Mouse (Mus musculus) urinary bladder, postnatal 25 days (tissue): ENCODE data around the gene Agr3.
A peak's percentile ranks its signal among the peaks of the same experiment; 100 is the strongest.

Experiments used
- DNase-seq: peaks from one replicate; pipeline ENCODE4 v3.0.0; 2022; ENCODE audit warnings: low spot score

Agr3 gene

GRCm38 (mm10) chr12:35925402-35925801, at the start of gene Agr3:
Agr3 (plus strand) TSS chr12:35925620.
- DNase-seq = no peak

GRCm38 (mm10) chr12:35884892-35885558, 40.4 kb upstream of the Agr3 start:
- peak; percentile 25 for DNase-seq

GRCm38 (mm10) chr12:35889383-35889782, 36.0 kb upstream of the Agr3 start:
- DNase-seq = no peak

GRCm38 (mm10) chr12:35890756-35891155, 34.7 kb upstream of the Agr3 start:
- DNase-seq = no peak

- DNase-seq = no peak
These were observed 31.0 kb upstream of the Agr3 start for GRCm38 (mm10) chr12:35894304-35894900.

GRCm38 (mm10) chr12:35895875-35896763, 29.3 kb upstream of the Agr3 start:
- DNase-seq = peak; percentile 59

- DNase-seq = no peak
These were observed 28.6 kb upstream of the Agr3 start for GRCm38 (mm10) chr12:35896764-35897282.

GRCm38 (mm10) chr12:35910632-35911031, 14.8 kb upstream of the Agr3 start:
- no peak for DNase-seq

GRCm38 (mm10) chr12:35915813-35916212, 9.6 kb upstream of the Agr3 start:
- DNase-seq = no peak

- DNase-seq = no peak
These were observed 9.0 kb upstream of the Agr3 start for GRCm38 (mm10) chr12:35916467-35916866.

- DNase-seq = no peak
These were observed 7.4 kb upstream of the Agr3 start for GRCm38 (mm10) chr12:35918031-35918430.

GRCm38 (mm10) chr12:35927804-35928203, 2.4 kb downstream of the Agr3 start:
- no peak for DNase-seq

- no peak for DNase-seq
These were observed 7.4 kb downstream of the Agr3 start for GRCm38 (mm10) chr12:35932816-35933215.

GRCm38 (mm10) chr12:35951757-35952156, 26.3 kb downstream of the Agr3 start:
- DNase-seq = no peak

GRCm38 (mm10) chr12:35957235-35957634, 31.8 kb downstream of the Agr3 start:
- no peak for DNase-seq

- no peak for DNase-seq
These were observed 40.8 kb downstream of the Agr3 start for GRCm38 (mm10) chr12:35966098-35966767.

- no peak for DNase-seq
These were observed 41.3 kb downstream of the Agr3 start for GRCm38 (mm10) chr12:35966768-35967141.

- no peak for DNase-seq
These were observed 50.5 kb downstream of the Agr3 start for GRCm38 (mm10) chr12:35975898-35976297.

- no peak for DNase-seq
These were observed 52.3 kb downstream of the Agr3 start for GRCm38 (mm10) chr12:35977633-35978246.

- DNase-seq = no peak
These were observed 54.2 kb downstream of the Agr3 start for GRCm38 (mm10) chr12:35979625-35980024.

- no peak for DNase-seq
These were observed 56.4 kb downstream of the Agr3 start for GRCm38 (mm10) chr12:35981732-35982360.
